Mouse (Mus musculus) G1E (cell line): Measurements from ENCODE around the gene Cntnap3.

ENCODE experiments used
- CTCF ChIP-seq: IDR thresholded peaks from 2 replicates; pipeline ENCODE4 v1.5.1; 2012; ENCODE audit warnings: low read depth, low read length, inconsistent platforms, mixed read lengths
- GATA1 ChIP-seq: IDR thresholded peaks from 2 replicates; pipeline ENCODE4 v1.6.1; 2012; ENCODE audit warnings: borderline replicate concordance, low read length, inconsistent platforms, mixed read lengths
- POLR2AphosphoS5 ChIP-seq: IDR thresholded peaks from 2 replicates; pipeline ENCODE4 v1.6.1; 2012; ENCODE audit warnings: low read depth, low read length, inconsistent platforms; ENCODE audit not compliant: insufficient replicate concordance

- TF ChIP-seq CTCF (no peak), POLR2AphosphoS5 (no peak), GATA1 (no peak)
Measured at GRCm38 (mm10) chr13:64903585-64904208, at the start of gene Cntnap3.
